Mouse (Mus musculus): ENCODE results near the gene Serpina9.

- TF ChIP-seq E2F4 (IDR thresholded peaks at IDR 0.05; ENCODE audit: borderline replicate concordance, low read depth, low read length) (no peak), MXI1 (IDR thresholded peaks at IDR 0.05; ENCODE audit: low read depth, low read length) (no peak), SIN3A (IDR thresholded peaks at IDR 0.05; ENCODE audit: low read length) (no peak), JUND (IDR thresholded peaks at IDR 0.05; ENCODE audit: low read depth, low read length) (no peak), CTCF (IDR thresholded peaks at IDR 0.05 in 2 of 3, conservative IDR thresholded peaks at IDR 0.05 in 1 of 3; ENCODE audit: control insufficient read depth in 1 of 3, insufficient read depth in 1 of 3, low read depth in 2 of 3, low read length in 3 of 3, poor library complexity in 1 of 3, severe bottlenecking in 1 of 3) (no peak), POLR2A (IDR thresholded peaks at IDR 0.05; ENCODE audit: control insufficient read depth in 1 of 2, insufficient read depth in 1 of 2, low read depth in 1 of 2, low read length in 2 of 2, poor library complexity in 1 of 2) (no peak), ZNF384 (IDR thresholded peaks at IDR 0.05; ENCODE audit: low read depth, low read length) (no peak), MYC (IDR thresholded peaks at IDR 0.05; ENCODE audit: low read depth, low read length) (no peak), SMC3 (IDR thresholded peaks at IDR 0.05; ENCODE audit: low read depth, low read length) (no peak), ETS1 (IDR thresholded peaks at IDR 0.05; ENCODE audit: low read depth, low read length) (no peak), HCFC1 (IDR thresholded peaks at IDR 0.05; ENCODE audit: low read depth, low read length) (no peak), EP300 (IDR thresholded peaks at IDR 0.05; ENCODE audit: low read depth in 1 of 2, low read length in 2 of 2) (no peak), GATA1 (IDR thresholded peaks at IDR 0.05; ENCODE audit: low read depth, low read length) (no peak)
These were observed 24.6 kb downstream of the Serpina9 start for GRCm38 (mm10) chr12:103988754-103989513.
